Mouse (Mus musculus) ES-Bruce4 (cell line): ENCODE results near the gene Sp1. TPM values are rescaled to one million over a fixed set of nuclear protein-coding genes. Genes with fewer than 3 reads are reported as not detected.

Experiments used
- H3K27ac ChIP-seq: 2 replicates; pipeline ENCODE4 v1.5.1; 2012; ENCODE audit warnings: low read length, inconsistent platforms; ENCODE audit not compliant: insufficient read depth
- H3K27me3 ChIP-seq: 2 replicates; pipeline ENCODE4 v1.6.1; 2012; ENCODE audit warnings: mild to moderate bottlenecking, low read length, inconsistent platforms; ENCODE audit not compliant: control insufficient read depth, poor library complexity, insufficient read depth, severe bottlenecking
- H3K36me3 ChIP-seq: 2 replicates; pipeline ENCODE4 v1.6.1; 2012; ENCODE audit warnings: inconsistent platforms, mild to moderate bottlenecking, low read length, moderate library complexity; ENCODE audit not compliant: control insufficient read depth, poor library complexity, insufficient read depth, severe bottlenecking
- H3K4me1 ChIP-seq: one replicate; pipeline ENCODE4 v1.8.1; 2011; ENCODE audit warnings: low read length; ENCODE audit not compliant: control insufficient read depth, insufficient read depth
- H3K4me3 ChIP-seq: 2 replicates; pipeline ENCODE4 v1.5.1; 2011; ENCODE audit warnings: low read depth, mild to moderate bottlenecking, low read length
- H3K9ac ChIP-seq: 2 replicates; pipeline ENCODE4 v1.6.1; 2012; ENCODE audit warnings: low read depth, mild to moderate bottlenecking, inconsistent platforms; ENCODE audit not compliant: poor library complexity, severe bottlenecking
- H3K9me3 ChIP-seq: replicated peaks from 2 replicates; pipeline ENCODE4 v1.6.1; 2012; ENCODE audit warnings: mild to moderate bottlenecking, low read length, inconsistent platforms; ENCODE audit not compliant: control insufficient read depth, poor library complexity, insufficient read depth, severe bottlenecking
- CTCF ChIP-seq: IDR thresholded peaks from one replicate; pipeline ENCODE4 v1.8.1; 2011; ENCODE audit warnings: low read depth, low read length
- EP300 ChIP-seq: IDR thresholded peaks from 2 replicates; pipeline ENCODE4 v1.6.1; 2011; ENCODE audit warnings: low read depth, low read length; ENCODE audit not compliant: insufficient read depth
- POLR2A ChIP-seq: IDR thresholded peaks from one replicate; pipeline ENCODE4 v1.8.1; 2011; ENCODE audit warnings: low read length; ENCODE audit not compliant: insufficient read depth
- polyA plus RNA-seq: library from polyadenylated mRNA; stranded (reverse); fragments of >200 nt; gene quantifications from 2 replicates; pipeline ENCODE4 v1.2.4, GENCODE M21; 2011; ENCODE audit warnings: low read depth; ENCODE audit not compliant: missing spikeins, insufficient read depth, insufficient read length

The Sp1 gene
- polyA plus RNA-seq, 1 experiment, result 106 TPM

- peak overlapping the region; percentile 99 for H3K27ac ChIP-seq
- H3K4me1 ChIP-seq, result peaks cover 6% of the 10 kb centered on the region
- H3K36me3 ChIP-seq, result no peaks in the 10 kb centered on the region
- no peak overlapping the region for H3K9ac ChIP-seq
- TF ChIP-seq EP300 (no peak), POLR2A (no peak), CTCF (no peak)
- H3K9me3 ChIP-seq, result no peaks in the 10 kb centered on the region
- H3K27me3 ChIP-seq, result no peaks in the 10 kb centered on the region
- no peak overlapping the region for H3K4me3 ChIP-seq
Observed at GRCm38 (mm10) chr15:102393584-102394014, 12.3 kb upstream of the Sp1 start.

GRCm38 (mm10) chr15:102395061-102395460 lies 10.9 kb upstream of the Sp1 start:
- H3K36me3 ChIP-seq, result no peaks in the 10 kb centered on the region
- TF ChIP-seq CTCF, result no peak
- TF ChIP-seq EP300, result 0 out of 2 replicates have a peak, but pooled peaks have one; percentile 28
- H3K9me3 ChIP-seq, result no peaks in the 10 kb centered on the region
- peak overlapping the region; percentile 99 for H3K27ac ChIP-seq
- H3K9ac ChIP-seq, result peak overlapping the region; percentile 11; the same call in 1 of the 2 replicates
- H3K4me3 ChIP-seq, result no peak overlapping the region
- H3K27me3 ChIP-seq, result no peaks in the 10 kb centered on the region
- peaks cover 6% of the 10 kb centered on the region for H3K4me1 ChIP-seq

- Histone ChIP-seq H3K9ac (peak overlapping the region; percentile 87), H3K36me3 (no peaks in the 10 kb centered on the region), H3K27ac (peak overlapping the region; percentile 93), H3K9me3 (no peaks in the 10 kb centered on the region), H3K4me3 (peak overlapping the region; percentile 44), H3K27me3 (no peaks in the 10 kb centered on the region), H3K4me1 (peaks cover 8% of the 10 kb centered on the region)
- no peak for TF ChIP-seq POLR2A
- TF ChIP-seq EP300, result peak; percentile 51; the same call in 1 of the 2 replicates
- TF ChIP-seq CTCF, result no peak
Observed at GRCm38 (mm10) chr15:102398629-102399028, 7.3 kb upstream of the Sp1 start.

GRCm38 (mm10) chr15:102399229-102400221 lies 6.4 kb upstream of the Sp1 start:
- Histone ChIP-seq H3K4me1 (peaks cover 8% of the 10 kb centered on the region), H3K27ac (peak overlapping the region; percentile 99), H3K4me3 (peak overlapping the region; percentile 79), H3K27me3 (no peaks in the 10 kb centered on the region), H3K36me3 (no peaks in the 10 kb centered on the region), H3K9me3 (no peaks in the 10 kb centered on the region), H3K9ac (peak overlapping the region; percentile 87)
- TF ChIP-seq EP300, result peak; percentile 96
- TF ChIP-seq CTCF, result no peak
- TF ChIP-seq POLR2A, result peak; percentile 53

- Histone ChIP-seq H3K36me3 (no peaks in the 10 kb centered on the region), H3K27ac (peak overlapping the region; percentile 99), H3K27me3 (no peaks in the 10 kb centered on the region), H3K9ac (peak overlapping the region; percentile 87), H3K4me3 (no peak overlapping the region; the same call in 1 of the 2 replicates), H3K4me1 (peaks cover 8% of the 10 kb centered on the region), H3K9me3 (no peaks in the 10 kb centered on the region)
- TF ChIP-seq CTCF, result no peak
- no peak for TF ChIP-seq EP300
- no peak for TF ChIP-seq POLR2A
Observed at GRCm38 (mm10) chr15:102400476-102401045, 5.4 kb upstream of the Sp1 start.

GRCm38 (mm10) chr15:102401278-102401677 lies 4.7 kb upstream of the Sp1 start:
- peak overlapping the region; percentile 99 for H3K27ac ChIP-seq
- peak overlapping the region; percentile 87; the same call in 1 of the 2 replicates for H3K9ac ChIP-seq
- H3K4me3 ChIP-seq, result no peak overlapping the region

More at GRCm38 (mm10) chr15:102401278-102401677, 4.7 kb upstream of the Sp1 start:
- no peak for TF ChIP-seq CTCF
- Histone ChIP-seq H3K4me1 (peaks cover 5% of the 10 kb centered on the region), H3K27me3 (no peaks in the 10 kb centered on the region), H3K36me3 (no peaks in the 10 kb centered on the region), H3K9me3 (no peaks in the 10 kb centered on the region)
